Mouse (Mus musculus) kidney, embryonic 14.5 days (tissue): ENCODE measurements around the gene Abcc3. TPM values are rescaled to one million over a fixed set of nuclear protein-coding genes. Genes with fewer than 3 reads are reported as not detected.
"Not testable (repeated sequence)": the region's sequence is repeated elsewhere in the genome, so short reads cannot be mapped to it uniquely, and the experiment has no call there.

Source experiments
- ATAC-seq: fragments of 200-750 bp; cut with Nextera tagmentation; 2 replicates; pipeline ENCODE4 v1.8.0; 2017; ENCODE audit warnings: moderate number of reproducible peaks, mild to moderate bottlenecking, moderate TSS enrichment, moderate library complexity; ENCODE audit not compliant: low FRiP score, low TSS enrichment
- H3K27ac ChIP-seq: fragments of 300-500 bp; sonication (generic); 2 replicates; pipeline ENCODE4 v1.5.1; 2014; ENCODE audit warnings: low read depth, mild to moderate bottlenecking, low read length, moderate library complexity, mixed read lengths
- H3K27me3 ChIP-seq: fragments of 300-500 bp; sonication (generic); 2 replicates; pipeline ENCODE4 v1.6.1; 2014; ENCODE audit warnings: mild to moderate bottlenecking, low read length; ENCODE audit not compliant: control insufficient read depth, insufficient read depth
- H3K36me3 ChIP-seq: fragments of 300-500 bp; sonication (generic); 2 replicates; pipeline ENCODE4 v1.6.1; 2014; ENCODE audit warnings: low read length, mixed read lengths; ENCODE audit not compliant: control insufficient read depth, insufficient read depth
- H3K4me1 ChIP-seq: fragments of 300-500 bp; sonication (generic); 2 replicates; pipeline ENCODE4 v1.6.1; 2014; ENCODE audit warnings: low read length, mixed read lengths; ENCODE audit not compliant: control insufficient read depth, insufficient read depth
- H3K4me2 ChIP-seq: fragments of 300-500 bp; sonication (generic); replicated peaks from 2 replicates; pipeline ENCODE4 v1.6.1; 2014; ENCODE audit warnings: low read depth, mild to moderate bottlenecking, low read length
- H3K4me3 ChIP-seq: fragments of 300-500 bp; sonication (generic); 2 replicates; pipeline ENCODE4 v1.5.1; 2014; ENCODE audit warnings: mild to moderate bottlenecking, low read length
- H3K9ac ChIP-seq: fragments of 300-500 bp; sonication (generic); 2 replicates; pipeline ENCODE4 v1.6.1; 2014; ENCODE audit warnings: low read depth, mild to moderate bottlenecking, low read length, moderate library complexity
- H3K9me3 ChIP-seq: fragments of 300-500 bp; sonication (generic); 2 replicates; pipeline ENCODE4 v1.6.1; 2016; ENCODE audit warnings: low read length; ENCODE audit not compliant: control insufficient read depth
- WGBS: fragments of 180-500 bp; shearing (Covaris S2); extraction: QIAGEN DNeasy Blood & Tissue Kit; methylation state at CpG from one replicate; pipeline ENCODE4 v1.1.7; 2014; 5-methylcytosine and 5-hydroxymethylcytosine counted together
- polyA plus RNA-seq: library from polyadenylated mRNA; unstranded; fragments of >200 nt; fragmentation: Nextera tagmentation; extraction: Ambion mirVana; gene quantifications from 2 replicates; pipeline ENCODE4 v1.2.1, GENCODE M21; 2014

Gene Abcc3
- polyA plus RNA-seq, 1 experiment from 2014 or later, result 3.9 TPM

GRCm38 (mm10) chr11:94407803-94408321 is 15.1 kb upstream of the Abcc3 start:
- no peak for ATAC-seq
- WGBS, result 40% methylated on average over 11 of the region's 11 CpGs
- H3K9ac ChIP-seq, result no peak overlapping the region
- H3K4me2 ChIP-seq, result no peak overlapping the region
- H3K4me3 ChIP-seq, result no peak overlapping the region
- no peaks in the 10 kb centered on the region for H3K9me3 ChIP-seq
- H3K27ac ChIP-seq, result no peak overlapping the region
- peaks cover 10% of the 10 kb centered on the region; the same call in 1 of the 2 replicates for H3K36me3 ChIP-seq
- H3K27me3 ChIP-seq, result 0 out of 2 replicates have a peak, but pooled peaks cover 3% of the 10 kb centered on the region
- peaks cover 21% of the 10 kb centered on the region for H3K4me1 ChIP-seq

DNA sequence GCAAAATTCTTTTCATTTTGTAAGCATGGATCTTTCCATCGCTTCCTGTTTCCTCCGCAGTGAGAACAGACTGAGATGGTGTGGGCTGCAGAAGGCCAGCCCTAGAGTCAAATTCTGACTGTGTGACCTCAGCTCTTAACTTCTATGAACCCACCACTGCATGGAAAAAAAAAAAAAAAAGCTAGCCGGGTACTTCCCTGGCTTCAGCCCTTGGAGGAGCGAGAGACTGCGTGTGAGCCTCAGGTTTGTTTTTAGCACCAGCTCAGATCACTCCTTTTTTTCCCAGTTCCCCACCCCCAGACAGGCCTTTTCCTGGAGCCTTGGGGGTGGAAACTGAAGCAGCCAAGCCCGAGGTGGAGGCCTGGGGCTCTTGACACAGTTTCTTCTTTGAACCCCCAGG is 12.6 kb upstream of the Abcc3 start:
- WGBS, result 43% methylated on average over 6 of the region's 6 CpGs
- Histone ChIP-seq H3K36me3 (peaks cover 4% of the 10 kb centered on the region; the same call in 1 of the 2 replicates), H3K9me3 (no peaks in the 10 kb centered on the region), H3K4me1 (peaks cover 19% of the 10 kb centered on the region), H3K4me3 (no peak overlapping the region), H3K27me3 (0 out of 2 replicates have a peak, but pooled peaks cover 3% of the 10 kb centered on the region), H3K9ac (no peak overlapping the region), H3K4me2 (no peak overlapping the region), H3K27ac (no peak overlapping the region)
- no peak for ATAC-seq

DNA sequence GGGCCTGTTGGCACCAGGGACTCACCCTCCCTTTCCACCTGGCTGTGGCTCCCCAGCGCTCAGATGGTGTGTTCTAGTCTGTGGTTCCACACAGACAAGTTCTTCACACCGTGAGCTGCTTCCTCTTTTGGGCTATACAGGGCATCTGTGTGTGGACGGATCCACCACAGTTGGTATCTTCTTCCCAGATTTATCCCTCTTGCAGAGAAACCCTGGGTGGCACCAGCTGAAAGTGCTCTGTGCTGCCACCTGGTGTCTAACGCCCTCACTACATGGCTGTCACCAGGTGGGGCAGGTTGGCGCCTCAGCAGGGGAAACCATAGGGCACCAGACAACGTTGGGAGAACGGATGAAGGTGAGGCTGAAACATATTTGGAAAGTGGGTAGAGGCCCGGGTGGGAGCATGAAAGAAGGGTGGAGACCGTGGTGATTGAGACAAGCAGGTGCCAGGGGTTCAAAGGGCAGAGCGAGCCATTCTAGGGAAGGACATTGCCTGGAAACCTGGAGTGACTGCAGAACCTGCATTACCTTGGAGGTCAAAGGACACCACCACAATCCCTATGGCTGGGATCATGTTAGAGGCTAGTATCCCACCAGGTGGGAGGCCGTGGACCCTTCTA is 12.0 kb upstream of the Abcc3 start:
- no peaks in the 10 kb centered on the region; the same call in 1 of the 2 replicates for H3K36me3 ChIP-seq

GRCm38 (mm10) chr11:94404178-94404577 is 11.4 kb upstream of the Abcc3 start:
- peak; percentile 34; the same call in 1 of the 2 replicates for ATAC-seq
- Histone ChIP-seq H3K27me3 (no peaks in the 10 kb centered on the region), H3K4me1 (peaks cover 16% of the 10 kb centered on the region), H3K9ac (no peak overlapping the region), H3K9me3 (no peaks in the 10 kb centered on the region), H3K4me3 (no peak overlapping the region), H3K27ac (no peak overlapping the region), H3K4me2 (no peak overlapping the region), H3K36me3 (no peaks in the 10 kb centered on the region; the same call in 1 of the 2 replicates)
- 47% methylated on average over 5 of the region's 5 CpGs for WGBS

More for the DNA sequence above, 12.0 kb upstream of the Abcc3 start:
- 29% methylated on average over 11 of the region's 11 CpGs for WGBS
- Histone ChIP-seq H3K4me2 (no peak overlapping the region), H3K4me1 (peaks cover 19% of the 10 kb centered on the region), H3K9me3 (no peaks in the 10 kb centered on the region), H3K9ac (no peak overlapping the region), H3K4me3 (no peak overlapping the region), H3K27me3 (no peaks in the 10 kb centered on the region), H3K27ac (no peak overlapping the region)
- peak; percentile 51; the same call in 1 of the 2 replicates for ATAC-seq

DNA sequence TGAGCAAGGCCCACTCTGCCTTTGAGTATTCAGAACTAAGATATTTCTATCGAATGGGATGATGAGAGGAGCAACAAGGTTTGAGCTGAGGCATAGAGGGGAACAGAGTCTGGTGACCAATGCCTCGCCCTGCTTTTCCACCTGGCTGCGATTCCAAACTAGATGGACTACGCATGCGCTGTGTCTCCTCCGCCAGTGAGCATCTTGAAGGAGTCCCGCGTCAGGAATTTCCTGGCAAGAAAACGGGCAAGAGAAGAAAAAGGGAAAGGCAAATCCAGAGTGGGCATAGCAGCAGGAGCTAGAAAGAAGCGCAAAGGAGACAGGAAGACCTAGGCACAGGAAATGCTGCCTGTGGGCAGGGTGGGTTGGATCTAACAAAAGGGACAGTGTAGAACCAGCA is 11.0 kb upstream of the Abcc3 start:
- no peak for ATAC-seq
- Histone ChIP-seq H3K9me3 (no peaks in the 10 kb centered on the region), H3K27me3 (no peaks in the 10 kb centered on the region), H3K4me1 (peaks cover 16% of the 10 kb centered on the region), H3K9ac (no peak overlapping the region), H3K36me3 (no peaks in the 10 kb centered on the region; the same call in 1 of the 2 replicates), H3K27ac (no peak overlapping the region), H3K4me2 (no peak overlapping the region), H3K4me3 (no peak overlapping the region)
- 82% methylated on average over 10 of the region's 10 CpGs for WGBS

DNA sequence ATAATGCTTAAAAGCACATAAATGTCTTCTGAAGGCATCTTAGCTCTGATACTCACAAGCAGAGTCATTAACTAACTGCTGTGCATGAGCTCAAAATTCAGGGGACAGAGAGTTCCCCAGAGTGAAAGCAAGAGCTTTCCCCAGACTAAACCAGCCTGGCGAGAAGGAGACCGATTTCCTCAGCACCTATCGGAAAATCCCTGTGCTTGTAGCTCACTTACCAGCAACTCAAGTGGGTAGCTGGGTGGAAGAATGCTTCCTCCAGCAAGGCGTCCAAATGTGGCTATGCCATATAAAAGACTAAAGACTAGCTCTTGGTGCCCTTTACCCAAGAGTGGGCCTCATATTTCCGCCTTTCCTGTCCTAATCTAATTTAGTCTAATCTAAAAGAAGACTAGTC is 9.9 kb upstream of the Abcc3 start:
- Histone ChIP-seq H3K4me1 (peaks cover 13% of the 10 kb centered on the region), H3K4me2 (no peak overlapping the region), H3K27me3 (no peaks in the 10 kb centered on the region), H3K27ac (no peak overlapping the region), H3K4me3 (no peak overlapping the region), H3K9me3 (no peaks in the 10 kb centered on the region), H3K9ac (no peak overlapping the region), H3K36me3 (no peaks in the 10 kb centered on the region)
- WGBS, result 88% methylated on average over 5 of the region's 5 CpGs
- no peak for ATAC-seq

GRCm38 (mm10) chr11:94402029-94402428 is 9.2 kb upstream of the Abcc3 start:
- not testable (repeated sequence) for H3K4me2 ChIP-seq, H3K4me3 ChIP-seq, H3K27ac ChIP-seq, H3K27me3 ChIP-seq, H3K9ac ChIP-seq, H3K36me3 ChIP-seq, ATAC-seq, H3K9me3 ChIP-seq, H3K4me1 ChIP-seq
- WGBS, result 78% methylated on average over 4 of the region's 4 CpGs

GRCm38 (mm10) chr11:94400996-94401395 is 8.2 kb upstream of the Abcc3 start:
- Histone ChIP-seq H3K9me3 (no peaks in the 10 kb centered on the region), H3K4me2 (no peak overlapping the region), H3K36me3 (no peaks in the 10 kb centered on the region), H3K9ac (no peak overlapping the region), H3K27ac (no peak overlapping the region), H3K4me1 (peaks cover 5% of the 10 kb centered on the region; the same call in 1 of the 2 replicates), H3K27me3 (no peaks in the 10 kb centered on the region), H3K4me3 (no peak overlapping the region)
- 76% methylated on average over 6 of the region's 6 CpGs for WGBS
- no peak for ATAC-seq

DNA sequence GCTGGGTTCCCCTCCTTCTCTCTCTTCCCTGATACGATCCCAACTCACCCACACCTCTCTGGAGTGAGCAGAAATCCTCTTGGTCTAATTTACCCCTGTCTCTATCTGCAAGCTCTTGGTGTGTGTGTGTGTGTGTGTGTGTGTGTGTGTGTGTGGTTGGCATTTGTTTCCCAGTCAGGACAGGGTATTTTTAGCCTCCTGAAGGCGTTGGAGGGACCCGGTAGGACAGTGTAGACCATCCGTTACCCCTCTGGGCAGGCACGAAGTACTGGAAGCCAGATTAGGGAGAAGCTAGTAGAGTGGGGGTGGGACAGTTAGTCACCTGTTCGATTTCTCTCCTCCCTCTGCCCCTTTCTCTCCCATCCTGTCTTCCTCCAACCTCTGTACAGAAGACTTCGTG is 1.3 kb upstream of the Abcc3 start:
- no peak for ATAC-seq
- 0 out of 2 replicates have a peak, but pooled peaks cover 2% of the 10 kb centered on the region for H3K4me1 ChIP-seq
- H3K9ac ChIP-seq, result no peak overlapping the region
- H3K4me3 ChIP-seq, result no peak overlapping the region
- no peaks in the 10 kb centered on the region for H3K36me3 ChIP-seq
- no peaks in the 10 kb centered on the region for H3K9me3 ChIP-seq
- 0 out of 2 replicates have a peak, but pooled peaks cover 5% of the 10 kb centered on the region for H3K27me3 ChIP-seq
- H3K4me2 ChIP-seq, result no peak overlapping the region
- 84% methylated on average over 7 of the region's 7 CpGs for WGBS
- no peak overlapping the region for H3K27ac ChIP-seq
